Mouse (Mus musculus): Measurements from ENCODE around the gene Grid2ip. TPM values are rescaled to one million over a fixed set of nuclear protein-coding genes. Genes with fewer than 3 reads are reported as not detected.
"Not testable (repeated sequence)": the region's sequence is repeated elsewhere in the genome, so short reads cannot be mapped to it uniquely, and the experiment has no call there.

Grid2ip gene
- polyA plus RNA-seq, 1 experiment: not detected

- Histone ChIP-seq H3K4me1 (ENCODE audit: control insufficient read depth, insufficient read depth, low read length) (peaks cover 44% of the 10 kb centered on the region), H3K4me3 (ENCODE audit: insufficient read depth, low read depth, low read length) (no peak overlapping the region), H3K27ac (ENCODE audit: insufficient read depth, low read depth, low read length) (no peak overlapping the region)
- WGBS: 38% methylated on average over 4 of the region's 4 CpGs
- TF ChIP-seq CTCF (IDR thresholded peaks at IDR 0.05; ENCODE audit: insufficient read depth, low read depth, low read length): no peak
- TF ChIP-seq POLR2A (IDR thresholded peaks at IDR 0.05; ENCODE audit: insufficient read depth, low read depth, low read length): no peak
Measured at GRCm38 (mm10) chr5:143371146-143371510, 14.0 kb downstream of the Grid2ip start.

- H3K4me1 ChIP-seq (ENCODE audit: control insufficient read depth, insufficient read depth, low read length): peaks cover 44% of the 10 kb centered on the region
- no peak overlapping the region for H3K27ac ChIP-seq (ENCODE audit: insufficient read depth, low read depth, low read length)
- 0 out of 2 replicates have a peak, but pooled peaks have one; percentile 18 for TF ChIP-seq CTCF (IDR thresholded peaks at IDR 0.05; ENCODE audit: insufficient read depth, low read depth, low read length)
- TF ChIP-seq POLR2A (IDR thresholded peaks at IDR 0.05; ENCODE audit: insufficient read depth, low read depth, low read length): no peak
- peak overlapping the region; percentile 45 for H3K4me3 ChIP-seq (ENCODE audit: insufficient read depth, low read depth, low read length)
- 1% methylated on average over 35 of the region's 35 CpGs for WGBS
Measured at GRCm38 (mm10) chr5:143372818-143373217, 15.7 kb downstream of the Grid2ip start.

GRCm38 (mm10) chr5:143375242-143375641 lies 18.1 kb downstream of the Grid2ip start:
- H3K4me3 ChIP-seq (ENCODE audit: insufficient read depth, low read depth, low read length): no peak overlapping the region
- no peak overlapping the region for H3K27ac ChIP-seq (ENCODE audit: insufficient read depth, low read depth, low read length)
- peaks cover 28% of the 10 kb centered on the region for H3K4me1 ChIP-seq (ENCODE audit: control insufficient read depth, insufficient read depth, low read length)
- peak; percentile 75 for TF ChIP-seq CTCF (IDR thresholded peaks at IDR 0.05; ENCODE audit: insufficient read depth, low read depth, low read length)
- no peak for TF ChIP-seq POLR2A (IDR thresholded peaks at IDR 0.05; ENCODE audit: insufficient read depth, low read depth, low read length)
- WGBS: 10% methylated on average over 21 of the region's 21 CpGs

- WGBS: 87% methylated on average over 4 of the region's 4 CpGs
- peaks cover 20% of the 10 kb centered on the region for H3K4me1 ChIP-seq (ENCODE audit: control insufficient read depth, insufficient read depth, low read length)
- H3K4me3 ChIP-seq (ENCODE audit: insufficient read depth, low read depth, low read length): no peak overlapping the region
- TF ChIP-seq CTCF (IDR thresholded peaks at IDR 0.05; ENCODE audit: insufficient read depth, low read depth, low read length): no peak
- no peak for TF ChIP-seq POLR2A (IDR thresholded peaks at IDR 0.05; ENCODE audit: insufficient read depth, low read depth, low read length)
- H3K27ac ChIP-seq (ENCODE audit: insufficient read depth, low read depth, low read length): no peak overlapping the region
Measured at GRCm38 (mm10) chr5:143376156-143376555, 19.0 kb downstream of the Grid2ip start.

GRCm38 (mm10) chr5:143386797-143387621 lies 29.9 kb downstream of the Grid2ip start:
- Histone ChIP-seq H3K4me1 (ENCODE audit: control insufficient read depth, insufficient read depth, low read length) (peaks cover 8% of the 10 kb centered on the region; the same call in 1 of the 2 replicates), H3K27ac (ENCODE audit: insufficient read depth, low read depth, low read length) (no peak overlapping the region), H3K4me3 (ENCODE audit: insufficient read depth, low read depth, low read length) (peak overlapping the region; percentile 8; the same call in 1 of the 2 replicates)
- TF ChIP-seq CTCF (IDR thresholded peaks at IDR 0.05; ENCODE audit: insufficient read depth, low read depth, low read length) (no peak), POLR2A (IDR thresholded peaks at IDR 0.05; ENCODE audit: insufficient read depth, low read depth, low read length) (no peak)
- WGBS: 18% methylated on average over 39 of the region's 39 CpGs

GRCm38 (mm10) chr5:143394184-143394583 lies 37.0 kb downstream of the Grid2ip start:
- Histone ChIP-seq H3K27ac (ENCODE audit: insufficient read depth, low read depth, low read length) (no peak overlapping the region), H3K4me1 (ENCODE audit: control insufficient read depth, insufficient read depth, low read length) (no peaks in the 10 kb centered on the region), H3K4me3 (ENCODE audit: insufficient read depth, low read depth, low read length) (no peak overlapping the region)
- WGBS: 81% methylated on average over 7 of the region's 7 CpGs
- TF ChIP-seq CTCF (IDR thresholded peaks at IDR 0.05; ENCODE audit: insufficient read depth, low read depth, low read length): no peak
- TF ChIP-seq POLR2A (IDR thresholded peaks at IDR 0.05; ENCODE audit: insufficient read depth, low read depth, low read length): no peak

- not testable (repeated sequence) for H3K27ac ChIP-seq (ENCODE audit: insufficient read depth, low read depth, low read length); H3K4me3 ChIP-seq (ENCODE audit: insufficient read depth, low read depth, low read length); H3K4me1 ChIP-seq (ENCODE audit: control insufficient read depth, insufficient read depth, low read length)
- WGBS: 90% methylated on average over 2 of the region's 2 CpGs
Measured at GRCm38 (mm10) chr5:143394966-143395365, 37.8 kb downstream of the Grid2ip start.

- H3K27ac ChIP-seq (ENCODE audit: insufficient read depth, low read depth, low read length): no peak overlapping the region
- 60% methylated on average over 2 of the region's 2 CpGs for WGBS
- no peak for TF ChIP-seq POLR2A (IDR thresholded peaks at IDR 0.05; ENCODE audit: insufficient read depth, low read depth, low read length)
- TF ChIP-seq CTCF (IDR thresholded peaks at IDR 0.05; ENCODE audit: insufficient read depth, low read depth, low read length): no peak
Measured at GRCm38 (mm10) chr5:143395649-143396048, 38.5 kb downstream of the Grid2ip start.

GRCm38 (mm10) chr5:143400501-143400900 lies 43.4 kb downstream of the Grid2ip start:
- TF ChIP-seq POLR2A (IDR thresholded peaks at IDR 0.05; ENCODE audit: insufficient read depth, low read depth, low read length) (no peak), CTCF (IDR thresholded peaks at IDR 0.05; ENCODE audit: insufficient read depth, low read depth, low read length) (no peak)
- no peak overlapping the region for H3K27ac ChIP-seq (ENCODE audit: insufficient read depth, low read depth, low read length)
- 93% methylated on average over 12 of the region's 12 CpGs for WGBS
- no peak overlapping the region for H3K4me3 ChIP-seq (ENCODE audit: insufficient read depth, low read depth, low read length)
- H3K4me1 ChIP-seq (ENCODE audit: control insufficient read depth, insufficient read depth, low read length): peaks cover 4% of the 10 kb centered on the region; the same call in 1 of the 2 replicates

More at GRCm38 (mm10) chr5:143395649-143396048, 38.5 kb downstream of the Grid2ip start:
- no peaks in the 10 kb centered on the region for H3K4me1 ChIP-seq (ENCODE audit: control insufficient read depth, insufficient read depth, low read length)
- no peak overlapping the region for H3K4me3 ChIP-seq (ENCODE audit: insufficient read depth, low read depth, low read length)

Measured in olfactory bulb, adult 2 months (tissue).